Mouse (Mus musculus): ENCODE results near the gene Zmiz1. TPM values are rescaled to one million over a fixed set of nuclear protein-coding genes. Genes with fewer than 3 reads are reported as not detected.
A peak's percentile ranks its signal among the peaks of the same experiment; 100 is the strongest.

Gene Zmiz1
- total RNA-seq, 2 experiments from 2014 or later: 87.7 to 99.3 TPM

DNA sequence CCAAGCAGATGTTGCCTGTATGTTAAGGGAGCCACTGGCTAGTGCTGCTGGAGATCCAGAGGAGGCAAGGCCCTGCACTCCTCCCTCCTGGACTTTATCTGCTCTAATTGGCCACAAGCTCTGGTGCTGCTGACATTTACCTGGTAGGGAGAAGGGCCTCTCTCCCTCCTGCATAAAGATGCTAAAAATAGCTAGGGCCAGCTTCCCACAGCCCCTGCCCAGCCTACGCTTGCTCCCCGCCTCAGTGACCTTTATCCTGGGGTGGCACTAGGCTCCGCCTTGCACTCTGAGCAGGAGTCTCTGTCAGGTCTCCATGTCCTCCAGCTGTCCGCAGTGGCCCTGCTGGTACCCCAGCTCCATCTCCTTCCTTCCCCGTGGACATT, 49.8 kb downstream of the Zmiz1 start:
- Histone ChIP-seq H3K27ac (no peak overlapping the region), H3K4me3 (no peak overlapping the region)
- no peak for DNase-seq (ENCODE audit: low spot score in 2 of 2)
- no peak for TF ChIP-seq CTCF (conservative IDR thresholded peaks at IDR 0.05)

- DNase-seq (ENCODE audit: low spot score in 2 of 2): no peak
- H3K27ac ChIP-seq: no peak overlapping the region
- no peak for TF ChIP-seq CTCF (conservative IDR thresholded peaks at IDR 0.05)
- no peak overlapping the region for H3K4me3 ChIP-seq
Observed at GRCm38 (mm10) chr14:25509450-25510129, 50.6 kb downstream of the Zmiz1 start.

- Histone ChIP-seq H3K27ac (no peak overlapping the region), H3K4me3 (no peak overlapping the region)
- no peak for TF ChIP-seq CTCF (conservative IDR thresholded peaks at IDR 0.05)
- no peak for DNase-seq (ENCODE audit: low spot score in 2 of 2)
Observed at GRCm38 (mm10) chr14:25510362-25510761, 51.4 kb downstream of the Zmiz1 start.

DNA sequence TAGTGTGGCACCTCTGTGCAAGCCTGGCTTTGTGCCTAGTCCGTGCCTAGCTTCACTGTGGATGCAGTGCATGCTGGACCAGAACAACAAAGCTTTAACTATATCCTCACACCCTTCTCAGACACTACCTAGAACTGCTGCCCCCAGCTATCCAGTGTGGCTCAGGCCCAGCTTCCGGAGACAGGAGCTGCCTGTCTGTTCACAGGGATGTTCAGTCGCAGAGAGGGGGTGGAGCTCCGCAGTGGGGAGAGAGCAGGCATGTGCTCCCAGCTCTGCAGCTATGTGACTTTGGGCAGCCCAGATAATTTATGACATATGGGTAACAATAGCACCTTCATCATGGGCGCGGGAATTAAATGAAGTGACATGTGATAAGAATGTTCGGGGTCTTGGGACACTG, 52.0 kb downstream of the Zmiz1 start:
- Histone ChIP-seq H3K27ac (no peak overlapping the region), H3K4me3 (no peak overlapping the region)
- DNase-seq (ENCODE audit: low spot score in 2 of 2): no peak
- no peak for TF ChIP-seq CTCF (conservative IDR thresholded peaks at IDR 0.05)

DNA sequence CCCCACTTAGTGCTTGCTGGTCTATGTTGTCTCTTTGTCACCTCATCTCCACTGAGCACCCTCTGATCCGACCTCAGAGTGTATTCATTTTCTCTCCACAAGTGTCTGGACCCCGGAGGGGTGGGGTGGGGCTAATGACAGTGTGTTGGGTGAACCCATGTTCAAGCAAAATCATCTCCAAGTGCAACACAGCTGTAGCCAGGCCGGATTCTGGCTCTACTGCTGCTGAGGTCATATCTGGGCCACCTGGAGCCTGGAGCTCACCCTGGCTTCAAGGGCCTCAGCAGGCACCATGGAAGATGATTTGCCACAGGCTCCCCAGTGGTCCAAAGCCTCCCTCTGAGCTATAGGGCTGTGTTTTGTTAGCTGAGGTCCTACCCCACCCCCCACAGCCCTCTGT, 52.6 kb downstream of the Zmiz1 start:
- DNase-seq (ENCODE audit: low spot score in 2 of 2): no peak
- H3K27ac ChIP-seq: no peak overlapping the region
- TF ChIP-seq CTCF (conservative IDR thresholded peaks at IDR 0.05): no peak

GRCm38 (mm10) chr14:25511967-25512366, 53.0 kb downstream of the Zmiz1 start:
- no peak for DNase-seq (ENCODE audit: low spot score in 2 of 2)
- H3K4me3 ChIP-seq: no peak overlapping the region
- no peak overlapping the region for H3K27ac ChIP-seq

More for the DNA sequence above, 52.6 kb downstream of the Zmiz1 start:
- H3K4me3 ChIP-seq: no peak overlapping the region

GRCm38 (mm10) chr14:25512803-25513202, 53.8 kb downstream of the Zmiz1 start:
- no peak for DNase-seq (ENCODE audit: low spot score in 2 of 2)
- Histone ChIP-seq H3K4me3 (no peak overlapping the region), H3K27ac (no peak overlapping the region)
- TF ChIP-seq CTCF (conservative IDR thresholded peaks at IDR 0.05): no peak

More at GRCm38 (mm10) chr14:25511967-25512366, 53.0 kb downstream of the Zmiz1 start:
- no peak for TF ChIP-seq CTCF (conservative IDR thresholded peaks at IDR 0.05)

DNA sequence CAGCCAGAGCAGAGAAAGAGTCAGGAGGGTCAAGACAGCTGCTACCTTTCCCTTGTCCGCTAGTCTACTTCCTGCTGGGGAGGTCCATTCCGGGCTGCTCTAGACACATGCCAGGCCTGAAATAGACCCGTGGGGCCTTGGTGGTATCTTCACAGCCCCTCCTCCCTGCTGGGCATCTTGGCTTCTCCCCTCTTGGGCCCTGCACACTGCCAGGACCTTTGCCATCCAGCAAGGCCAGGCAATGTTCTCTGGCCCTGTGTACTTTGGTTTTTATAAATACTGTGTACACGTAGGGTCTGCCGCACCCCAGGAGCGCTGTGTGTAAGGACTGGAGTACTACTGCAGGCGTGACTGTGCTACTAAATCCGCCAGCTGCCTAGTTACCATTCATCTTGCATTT, 54.5 kb downstream of the Zmiz1 start:
- Histone ChIP-seq H3K4me3 (no peak overlapping the region), H3K27ac (no peak overlapping the region)
- DNase-seq (ENCODE audit: low spot score in 2 of 2): no peak
- TF ChIP-seq CTCF (conservative IDR thresholded peaks at IDR 0.05): no peak

DNA sequence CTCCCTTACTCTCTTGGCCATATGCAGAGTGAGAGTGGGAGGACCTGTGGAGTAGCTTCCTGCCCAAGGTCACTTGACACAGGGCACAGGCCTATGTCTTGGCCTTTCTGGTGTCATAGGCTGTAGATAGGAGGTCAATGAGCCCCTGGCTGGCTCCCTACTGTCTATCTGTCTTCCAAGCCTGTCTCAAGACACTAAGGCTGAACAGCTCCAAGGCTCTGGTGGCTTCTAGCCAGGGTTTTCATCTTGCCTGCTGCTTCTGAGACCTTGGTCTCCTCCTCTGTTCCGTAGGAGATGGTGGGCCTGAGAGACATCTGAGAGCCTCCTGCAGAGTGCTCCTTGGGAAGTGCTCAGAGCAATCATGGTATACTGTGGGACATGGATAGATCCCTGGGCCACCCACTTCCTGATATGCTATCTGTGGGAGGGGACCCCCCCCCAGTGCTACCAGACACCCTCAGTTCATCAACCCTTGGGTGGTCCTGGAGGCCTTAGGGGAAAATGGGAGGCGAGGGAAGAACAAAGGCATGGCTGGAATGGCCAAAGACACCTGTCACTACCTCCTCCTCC, 56.0 kb downstream of the Zmiz1 start:
- H3K4me3 ChIP-seq: no peak overlapping the region
- no peak for TF ChIP-seq CTCF (conservative IDR thresholded peaks at IDR 0.05)
- DNase-seq (ENCODE audit: low spot score in 2 of 2): no peak
- no peak overlapping the region for H3K27ac ChIP-seq

- no peak for TF ChIP-seq CTCF (conservative IDR thresholded peaks at IDR 0.05)
- DNase-seq (ENCODE audit: low spot score in 2 of 2): no peak
- Histone ChIP-seq H3K4me3 (no peak overlapping the region), H3K27ac (no peak overlapping the region; the same call in 1 of the 2 replicates)
Observed at GRCm38 (mm10) chr14:25515924-25516323, 56.9 kb downstream of the Zmiz1 start.

DNA sequence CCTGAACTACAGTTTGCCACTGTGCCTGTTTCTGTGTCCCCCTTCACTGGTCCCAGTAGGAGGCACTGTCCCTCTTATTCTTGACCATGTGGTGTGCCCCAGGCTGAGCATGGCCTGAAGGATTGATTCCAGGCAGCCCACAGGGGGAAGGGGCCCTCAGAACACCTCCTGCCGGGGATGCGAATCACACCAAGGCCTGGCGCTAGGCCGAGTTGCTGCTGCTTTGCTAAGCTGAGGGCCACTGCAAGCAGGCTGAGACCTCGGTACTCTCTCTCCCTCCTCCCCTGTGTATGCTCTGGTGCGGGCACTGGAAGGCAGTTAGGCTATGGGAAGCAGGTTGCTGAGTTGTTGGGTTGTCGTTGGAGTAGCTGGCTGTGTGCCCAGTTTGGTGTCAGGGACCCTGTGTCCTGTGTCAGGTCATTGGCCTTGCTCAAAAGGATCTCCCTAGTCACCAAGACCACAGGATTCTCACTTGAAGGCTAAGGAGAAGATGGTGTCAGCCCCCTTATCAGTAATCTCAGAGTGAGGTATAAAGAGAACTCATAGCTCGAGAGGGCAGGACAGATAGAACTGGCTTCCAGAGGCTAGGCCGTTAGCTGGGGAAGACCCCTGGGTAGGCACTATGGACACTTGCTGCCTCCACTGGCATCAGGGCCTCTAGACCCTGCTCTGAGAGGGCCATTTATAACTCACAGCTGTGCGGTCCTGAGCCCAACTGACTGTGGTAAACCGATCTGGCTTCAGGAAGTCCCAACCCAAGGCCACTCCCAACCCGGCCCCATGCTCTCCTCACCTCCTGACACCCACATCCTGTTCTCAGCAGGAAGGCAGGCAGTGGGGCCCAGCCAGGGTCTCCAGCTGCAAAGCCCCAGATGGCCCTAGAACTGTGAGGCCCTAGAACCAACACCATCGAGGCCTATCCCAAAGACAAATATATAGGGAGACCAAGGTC, 57.9 kb downstream of the Zmiz1 start:
- TF ChIP-seq CTCF (conservative IDR thresholded peaks at IDR 0.05): peak; percentile 58
- peak overlapping the region; percentile 53; the same call in 1 of the 2 replicates for H3K27ac ChIP-seq
- DNase-seq (ENCODE audit: low spot score in 2 of 2): no peak
- H3K4me3 ChIP-seq: no peak overlapping the region

GRCm38 (mm10) chr14:25518645-25519044, 59.7 kb downstream of the Zmiz1 start:
- no peak overlapping the region for H3K27ac ChIP-seq
- no peak for DNase-seq (ENCODE audit: low spot score in 2 of 2)
- TF ChIP-seq CTCF (conservative IDR thresholded peaks at IDR 0.05): no peak
- H3K4me3 ChIP-seq: no peak overlapping the region

GRCm38 (mm10) chr14:25519656-25520055, 60.7 kb downstream of the Zmiz1 start:
- peak in 1 of 2 experiments; percentile 35 for DNase-seq (ENCODE audit: low spot score in 2 of 2)
- Histone ChIP-seq H3K27ac (peak overlapping the region; percentile 48), H3K4me3 (no peak overlapping the region)
- no peak for TF ChIP-seq CTCF (conservative IDR thresholded peaks at IDR 0.05)

Measured in layer of hippocampus, adult 2 months (tissue).